Mouse (Mus musculus): ENCODE measurements around the gene Ank2. TPM values are rescaled to one million over a fixed set of nuclear protein-coding genes. Genes with fewer than 3 reads are reported as not detected.

The Ank2 gene
- polyA plus RNA-seq, 1 experiment: 0.75 TPM

DNA sequence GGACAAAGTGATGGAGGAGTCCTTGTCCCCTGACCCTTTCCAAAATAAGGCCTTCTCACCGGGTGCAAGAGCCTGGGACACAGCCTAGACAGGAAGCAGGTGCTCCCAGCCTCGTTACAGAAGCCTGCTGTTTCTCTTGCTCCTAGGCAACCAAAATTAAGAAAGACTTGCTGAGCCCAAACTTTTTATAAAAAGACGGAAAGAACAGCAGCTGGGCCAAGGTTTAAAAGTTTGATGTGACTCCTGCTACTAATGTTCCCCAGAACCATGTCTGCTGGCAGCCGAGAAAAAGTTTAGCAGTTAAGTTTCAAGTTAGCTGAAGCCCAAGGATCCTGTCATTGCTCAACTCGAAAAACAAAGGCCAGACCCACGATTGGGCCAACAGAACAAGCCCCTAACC lies 480.0 kb downstream of the Ank2 start:
- Histone ChIP-seq H3K27ac (ENCODE audit: insufficient read depth, low read depth, low read length) (no peak overlapping the region), H3K4me3 (ENCODE audit: insufficient read depth, low read length) (no peak overlapping the region), H3K4me1 (ENCODE audit: control insufficient read depth, insufficient read depth, low read length) (peaks cover 11% of the 10 kb centered on the region)
- TF ChIP-seq POLR2A (IDR thresholded peaks at IDR 0.05; ENCODE audit: borderline replicate concordance, low read depth, low read length) (no peak), CTCF (IDR thresholded peaks at IDR 0.05; ENCODE audit: low read depth, low read length) (no peak)

DNA sequence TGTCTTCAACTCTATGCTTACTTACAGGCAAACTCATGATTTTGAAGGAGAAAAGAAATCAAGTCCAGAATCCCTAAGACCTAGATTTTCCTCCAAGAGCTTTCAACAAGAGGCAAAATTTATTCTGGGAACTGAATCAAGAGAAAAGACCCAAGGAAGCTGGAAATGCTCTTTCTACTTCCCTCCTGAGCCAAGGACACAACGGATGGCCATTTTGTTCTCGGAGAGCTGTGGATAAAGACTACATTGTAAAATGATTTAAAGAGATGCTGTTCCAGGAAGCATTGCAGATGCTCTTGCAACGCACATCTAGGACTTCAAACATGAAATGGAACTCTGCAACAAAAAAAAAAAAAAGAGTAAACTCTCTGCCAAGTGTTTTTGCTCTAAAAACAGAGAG lies 481.6 kb downstream of the Ank2 start:
- H3K4me1 ChIP-seq (ENCODE audit: control insufficient read depth, insufficient read depth, low read length): peaks cover 11% of the 10 kb centered on the region
- no peak overlapping the region for H3K27ac ChIP-seq (ENCODE audit: insufficient read depth, low read depth, low read length)
- TF ChIP-seq CTCF (IDR thresholded peaks at IDR 0.05; ENCODE audit: low read depth, low read length) (no peak), POLR2A (IDR thresholded peaks at IDR 0.05; ENCODE audit: borderline replicate concordance, low read depth, low read length) (no peak)
- H3K4me3 ChIP-seq (ENCODE audit: insufficient read depth, low read length): no peak overlapping the region

DNA sequence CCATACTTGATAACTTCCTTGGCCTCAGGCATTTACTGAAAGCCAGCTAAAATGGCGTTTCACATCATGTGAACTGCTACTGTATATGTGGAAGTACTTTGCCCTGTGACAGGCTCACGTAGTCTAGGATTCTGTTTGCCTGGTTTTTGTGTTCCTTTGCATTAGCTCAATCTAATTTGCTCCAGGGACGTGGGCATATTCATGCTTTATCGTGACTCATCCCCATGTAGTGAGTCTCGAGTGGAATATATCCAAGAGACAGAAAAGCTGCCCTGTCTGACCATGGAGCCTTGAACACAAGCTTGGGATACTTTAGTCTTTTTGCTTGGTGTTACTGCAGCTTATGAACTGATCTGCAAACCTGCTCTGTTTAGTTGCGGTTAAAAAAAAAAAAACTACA lies 483.6 kb downstream of the Ank2 start:
- no peak overlapping the region for H3K27ac ChIP-seq (ENCODE audit: insufficient read depth, low read depth, low read length)
- TF ChIP-seq POLR2A (IDR thresholded peaks at IDR 0.05; ENCODE audit: borderline replicate concordance, low read depth, low read length) (no peak), CTCF (IDR thresholded peaks at IDR 0.05; ENCODE audit: low read depth, low read length) (no peak)
- H3K4me3 ChIP-seq (ENCODE audit: insufficient read depth, low read length): no peak overlapping the region
- H3K4me1 ChIP-seq (ENCODE audit: control insufficient read depth, insufficient read depth, low read length): peaks cover 9% of the 10 kb centered on the region

DNA sequence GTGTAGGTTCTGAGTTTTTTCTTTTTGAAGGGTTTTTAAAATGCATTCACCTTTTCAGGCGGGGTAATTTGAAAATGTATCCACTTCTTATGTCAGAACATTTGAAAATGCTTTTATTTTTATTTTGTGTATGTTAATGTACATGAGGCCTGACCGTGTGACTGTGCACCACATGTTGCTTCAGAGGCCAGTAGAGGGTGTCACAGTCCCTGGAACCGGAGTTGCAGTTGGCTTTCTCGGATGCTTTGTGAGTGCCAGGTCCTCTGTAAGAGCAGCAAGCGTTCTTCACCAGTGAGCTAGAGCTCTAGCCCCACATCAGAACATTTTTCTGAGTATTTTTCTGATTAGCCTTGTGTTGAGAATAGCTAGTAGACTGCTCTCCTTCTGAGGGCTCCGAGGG lies 484.0 kb downstream of the Ank2 start:
- TF ChIP-seq POLR2A (IDR thresholded peaks at IDR 0.05; ENCODE audit: borderline replicate concordance, low read depth, low read length): no peak
- no peak for TF ChIP-seq CTCF (IDR thresholded peaks at IDR 0.05; ENCODE audit: low read depth, low read length)
- peaks cover 7% of the 10 kb centered on the region for H3K4me1 ChIP-seq (ENCODE audit: control insufficient read depth, insufficient read depth, low read length)
- H3K27ac ChIP-seq (ENCODE audit: insufficient read depth, low read depth, low read length): no peak overlapping the region
- no peak overlapping the region for H3K4me3 ChIP-seq (ENCODE audit: insufficient read depth, low read length)

DNA sequence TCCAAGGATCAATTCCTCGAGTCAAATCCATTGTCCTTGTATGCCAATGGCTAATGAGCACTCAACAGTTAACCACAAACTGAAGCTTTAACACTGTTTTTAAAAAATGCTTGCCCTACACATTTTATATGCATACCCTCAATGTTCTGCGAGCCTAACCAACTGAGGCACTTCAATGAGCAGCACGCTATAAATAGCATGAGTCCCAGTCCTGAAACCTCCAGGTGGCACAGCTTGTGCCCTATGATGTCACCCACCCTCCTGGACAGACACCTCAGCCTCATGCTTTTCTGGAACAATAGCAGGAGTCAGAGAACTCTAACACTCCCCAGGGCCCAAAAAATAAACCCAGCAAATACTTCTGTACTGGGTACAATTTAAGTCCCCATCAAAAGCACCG lies 485.2 kb downstream of the Ank2 start:
- Histone ChIP-seq H3K4me3 (ENCODE audit: insufficient read depth, low read length) (no peak overlapping the region), H3K4me1 (ENCODE audit: control insufficient read depth, insufficient read depth, low read length) (peaks cover under 1% of the 10 kb centered on the region), H3K27ac (ENCODE audit: insufficient read depth, low read depth, low read length) (no peak overlapping the region)
- TF ChIP-seq POLR2A (IDR thresholded peaks at IDR 0.05; ENCODE audit: borderline replicate concordance, low read depth, low read length) (no peak), CTCF (IDR thresholded peaks at IDR 0.05; ENCODE audit: low read depth, low read length) (no peak)

DNA sequence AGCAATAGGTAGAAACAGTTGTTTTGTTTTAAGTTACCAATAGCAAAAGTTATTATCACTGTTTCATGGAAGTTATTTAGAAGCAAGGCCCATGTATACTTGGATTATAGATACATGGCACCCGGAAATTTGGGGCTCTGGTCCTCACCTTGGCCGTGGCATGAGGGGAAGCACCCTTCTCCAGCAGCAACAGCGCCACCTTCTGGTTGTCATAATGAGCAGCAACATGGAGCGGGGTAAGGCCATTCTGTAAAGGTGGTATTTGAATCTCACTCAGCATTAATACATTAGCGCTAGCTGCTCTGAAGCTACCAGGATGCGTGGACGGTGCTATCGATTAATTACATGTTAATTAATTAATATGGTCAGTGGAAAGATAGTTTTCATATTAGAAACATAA lies 486.6 kb downstream of the Ank2 start:
- TF ChIP-seq CTCF (IDR thresholded peaks at IDR 0.05; ENCODE audit: low read depth, low read length) (peak; percentile 86), POLR2A (IDR thresholded peaks at IDR 0.05; ENCODE audit: borderline replicate concordance, low read depth, low read length) (no peak)
- no peak overlapping the region for H3K27ac ChIP-seq (ENCODE audit: insufficient read depth, low read depth, low read length)
- H3K4me1 ChIP-seq (ENCODE audit: control insufficient read depth, insufficient read depth, low read length): no peaks in the 10 kb centered on the region
- no peak overlapping the region for H3K4me3 ChIP-seq (ENCODE audit: insufficient read depth, low read length)

DNA sequence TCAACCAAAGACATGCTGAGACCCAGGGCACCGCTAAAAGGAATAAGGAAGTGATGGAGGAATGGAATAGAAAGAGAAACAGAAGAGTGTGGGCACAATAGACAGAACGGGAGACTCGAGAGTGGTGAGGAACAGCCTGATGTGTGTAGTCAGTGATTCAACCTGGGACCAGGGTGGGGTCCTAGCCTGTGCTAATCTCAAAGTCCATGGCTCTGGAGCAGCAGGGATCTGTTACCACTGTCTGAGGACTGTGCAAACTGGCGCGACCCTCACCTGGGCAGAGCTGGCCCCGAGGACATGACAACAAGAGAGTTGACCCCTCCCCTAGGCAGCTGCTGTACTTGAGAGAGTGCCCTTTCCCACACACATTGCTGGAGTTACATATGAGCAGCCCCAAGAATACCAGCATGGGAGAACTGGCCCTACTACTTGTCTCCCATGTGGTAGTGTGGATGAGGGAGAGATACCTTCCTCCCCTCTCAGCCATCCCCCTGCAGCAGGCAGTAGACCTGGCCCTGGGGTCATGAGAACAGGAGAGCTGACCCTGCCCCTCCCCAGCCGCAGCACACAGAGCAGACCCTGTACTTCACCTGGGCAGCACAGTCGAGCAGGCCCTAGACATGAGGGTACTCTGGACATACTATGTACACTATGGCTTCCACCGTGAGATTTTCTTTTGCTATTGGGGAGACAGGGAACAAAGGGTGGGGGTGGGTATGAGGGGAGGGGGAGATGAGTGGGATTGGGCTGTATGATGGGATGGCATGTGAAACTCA lies 493.1 kb downstream of the Ank2 start:
- no peak overlapping the region for H3K27ac ChIP-seq (ENCODE audit: insufficient read depth, low read depth, low read length)
- TF ChIP-seq POLR2A (IDR thresholded peaks at IDR 0.05; ENCODE audit: borderline replicate concordance, low read depth, low read length) (no peak), CTCF (IDR thresholded peaks at IDR 0.05; ENCODE audit: low read depth, low read length) (no peak)
- H3K4me3 ChIP-seq (ENCODE audit: insufficient read depth, low read length): no peak overlapping the region
- H3K4me1 ChIP-seq (ENCODE audit: control insufficient read depth, insufficient read depth, low read length): no peaks in the 10 kb centered on the region

DNA sequence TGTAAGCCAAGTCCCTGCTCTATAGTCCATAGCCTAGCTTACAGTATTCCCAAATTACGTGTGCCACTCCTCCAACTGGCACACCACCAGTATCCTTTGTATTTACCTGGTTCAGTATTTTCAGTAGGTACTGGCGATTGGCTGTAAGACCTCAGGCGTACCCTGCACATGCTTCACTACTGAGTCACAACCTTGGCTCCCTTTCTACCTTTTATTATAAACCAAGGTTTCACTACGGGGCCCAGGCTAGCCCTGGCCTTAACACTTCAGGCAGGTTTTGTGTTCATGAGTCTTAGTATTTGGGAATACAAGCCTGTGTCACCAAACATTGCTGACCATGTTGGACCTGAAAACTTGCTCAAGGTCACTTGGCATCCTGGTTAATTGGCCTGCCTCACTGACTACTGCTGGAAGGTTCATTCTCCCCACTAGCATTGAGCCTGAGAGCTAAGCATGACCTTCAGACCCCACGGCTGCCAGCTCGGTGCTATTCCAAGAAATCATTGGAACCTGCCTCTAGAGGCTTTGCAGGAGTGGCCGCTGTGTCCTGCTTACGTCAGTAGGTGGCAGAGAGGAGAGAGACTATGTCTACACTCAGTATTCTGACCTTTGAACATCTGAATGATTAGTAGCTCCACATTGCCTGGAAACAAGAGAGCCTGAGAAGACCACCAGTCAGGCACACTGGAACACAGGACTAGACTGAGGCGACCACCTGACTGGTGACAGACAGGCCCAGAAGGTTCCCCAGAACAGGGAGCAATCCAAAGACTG lies 494.1 kb downstream of the Ank2 start:
- no peaks in the 10 kb centered on the region for H3K4me1 ChIP-seq (ENCODE audit: control insufficient read depth, insufficient read depth, low read length)
- TF ChIP-seq POLR2A (IDR thresholded peaks at IDR 0.05; ENCODE audit: borderline replicate concordance, low read depth, low read length) (no peak), CTCF (IDR thresholded peaks at IDR 0.05; ENCODE audit: low read depth, low read length) (no peak)
- H3K27ac ChIP-seq (ENCODE audit: insufficient read depth, low read depth, low read length): no peak overlapping the region
- no peak overlapping the region for H3K4me3 ChIP-seq (ENCODE audit: insufficient read depth, low read length)

DNA sequence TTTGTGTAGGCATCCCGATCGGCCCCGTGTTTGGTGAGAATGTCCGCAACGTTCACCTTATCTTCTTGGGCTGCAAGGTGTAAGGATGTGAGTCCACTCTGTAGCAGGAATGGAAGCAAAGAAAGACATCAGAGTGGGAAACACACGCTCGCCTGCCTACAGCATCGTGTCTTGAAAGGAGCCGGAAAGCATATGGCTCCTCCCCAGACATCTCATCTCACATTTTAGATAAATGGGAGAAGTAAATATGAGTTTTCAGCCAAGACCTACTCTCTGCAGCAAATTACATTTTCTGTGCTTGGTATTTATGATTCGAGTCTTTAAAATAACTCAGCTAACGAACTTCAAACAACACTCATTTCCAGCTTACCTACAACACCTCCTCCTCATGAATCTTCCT lies 495.2 kb downstream of the Ank2 start:
- no peak overlapping the region for H3K4me3 ChIP-seq (ENCODE audit: insufficient read depth, low read length)

DNA sequence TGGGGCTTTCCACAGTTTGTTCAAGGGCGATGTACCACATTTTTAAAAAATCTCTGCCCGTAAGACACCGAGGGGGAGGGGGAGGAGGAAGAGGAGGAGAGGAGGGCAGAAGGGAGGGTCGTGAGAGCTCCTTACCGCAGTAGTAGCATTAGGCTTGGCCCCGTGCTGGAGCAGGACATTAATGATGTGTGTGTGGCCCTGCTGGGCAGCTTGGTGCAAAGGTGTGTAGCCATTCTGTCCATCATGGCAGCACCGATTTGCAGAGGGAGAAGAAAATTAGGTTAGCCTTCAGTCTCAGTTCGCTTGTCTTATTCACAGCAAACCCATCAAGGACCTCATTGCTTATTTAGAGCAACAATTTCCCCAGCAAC lies 500.4 kb downstream of the Ank2 start:
- no peaks in the 10 kb centered on the region for H3K4me1 ChIP-seq (ENCODE audit: control insufficient read depth, insufficient read depth, low read length)
- no peak overlapping the region for H3K27ac ChIP-seq (ENCODE audit: insufficient read depth, low read depth, low read length)
- H3K4me3 ChIP-seq (ENCODE audit: insufficient read depth, low read length): no peak overlapping the region
- TF ChIP-seq CTCF (IDR thresholded peaks at IDR 0.05; ENCODE audit: low read depth, low read length): no peak
- no peak for TF ChIP-seq POLR2A (IDR thresholded peaks at IDR 0.05; ENCODE audit: borderline replicate concordance, low read depth, low read length)

More for the DNA sequence above, 495.2 kb downstream of the Ank2 start:
- no peak overlapping the region for H3K27ac ChIP-seq (ENCODE audit: insufficient read depth, low read depth, low read length)
- H3K4me1 ChIP-seq (ENCODE audit: control insufficient read depth, insufficient read depth, low read length): no peaks in the 10 kb centered on the region
- TF ChIP-seq POLR2A (IDR thresholded peaks at IDR 0.05; ENCODE audit: borderline replicate concordance, low read depth, low read length) (no peak), CTCF (IDR thresholded peaks at IDR 0.05; ENCODE audit: low read depth, low read length) (no peak)
